Mouse (Mus musculus) embryonic facial prominence, embryonic 13.5 days (tissue): ENCODE measurements around the gene Mcm10. TPM values are rescaled to one million over a fixed set of nuclear protein-coding genes. Genes with fewer than 3 reads are reported as not detected.

Source experiments
- ATAC-seq: fragments of 200-750 bp; cut with Nextera tagmentation; 2 replicates; pipeline ENCODE4 v1.8.0; 2017; ENCODE audit warnings: low read depth; ENCODE audit not compliant: insufficient number of reproducible peaks, insufficient read depth, low FRiP score, low TSS enrichment
- H3K27ac ChIP-seq: fragments of 300-500 bp; sonication (generic); 2 replicates; pipeline ENCODE4 v1.5.1; 2015; ENCODE audit warnings: moderate library complexity, mild to moderate bottlenecking, inconsistent platforms
- H3K27me3 ChIP-seq: fragments of 300-500 bp; sonication (generic); 2 replicates; pipeline ENCODE4 v1.6.1; 2015; ENCODE audit warnings: mild to moderate bottlenecking, inconsistent platforms
- H3K36me3 ChIP-seq: fragments of 300-500 bp; sonication (generic); 2 replicates; pipeline ENCODE4 v1.6.1; 2015; ENCODE audit warnings: mild to moderate bottlenecking, inconsistent platforms
- H3K4me1 ChIP-seq: fragments of 300-500 bp; sonication (generic); 2 replicates; pipeline ENCODE4 v1.6.1; 2015; ENCODE audit warnings: inconsistent platforms
- H3K4me2 ChIP-seq: fragments of 300-500 bp; sonication (generic); 2 replicates; pipeline ENCODE4 v1.6.1; 2015; ENCODE audit warnings: moderate library complexity, mild to moderate bottlenecking, inconsistent platforms
- H3K4me3 ChIP-seq: fragments of 300-500 bp; sonication (generic); 2 replicates; pipeline ENCODE4 v1.5.1; 2015; ENCODE audit warnings: mild to moderate bottlenecking, inconsistent platforms
- H3K9ac ChIP-seq: fragments of 300-500 bp; sonication (generic); 2 replicates; pipeline ENCODE4 v1.6.1; 2015; ENCODE audit warnings: mild to moderate bottlenecking, inconsistent platforms
- H3K9me3 ChIP-seq: fragments of 300-500 bp; sonication (generic); 2 replicates; pipeline ENCODE4 v1.6.1; 2016; ENCODE audit warnings: inconsistent platforms
- WGBS: fragments of 180-500 bp; shearing (Covaris S2); methylation state at CpG from one replicate; pipeline ENCODE4 v1.1.7; 2015; ENCODE audit warnings: mixed read lengths; 5-methylcytosine and 5-hydroxymethylcytosine counted together
- polyA plus RNA-seq: library from polyadenylated mRNA; unstranded; fragments of >200 nt; fragmentation: Nextera tagmentation; extraction: Ambion mirVana; gene quantifications from 2 replicates; pipeline ENCODE4 v1.2.1, GENCODE M21; 2015

The Mcm10 gene
- polyA plus RNA-seq, 1 experiment from 2014 or later, result 34.0 TPM

DNA sequence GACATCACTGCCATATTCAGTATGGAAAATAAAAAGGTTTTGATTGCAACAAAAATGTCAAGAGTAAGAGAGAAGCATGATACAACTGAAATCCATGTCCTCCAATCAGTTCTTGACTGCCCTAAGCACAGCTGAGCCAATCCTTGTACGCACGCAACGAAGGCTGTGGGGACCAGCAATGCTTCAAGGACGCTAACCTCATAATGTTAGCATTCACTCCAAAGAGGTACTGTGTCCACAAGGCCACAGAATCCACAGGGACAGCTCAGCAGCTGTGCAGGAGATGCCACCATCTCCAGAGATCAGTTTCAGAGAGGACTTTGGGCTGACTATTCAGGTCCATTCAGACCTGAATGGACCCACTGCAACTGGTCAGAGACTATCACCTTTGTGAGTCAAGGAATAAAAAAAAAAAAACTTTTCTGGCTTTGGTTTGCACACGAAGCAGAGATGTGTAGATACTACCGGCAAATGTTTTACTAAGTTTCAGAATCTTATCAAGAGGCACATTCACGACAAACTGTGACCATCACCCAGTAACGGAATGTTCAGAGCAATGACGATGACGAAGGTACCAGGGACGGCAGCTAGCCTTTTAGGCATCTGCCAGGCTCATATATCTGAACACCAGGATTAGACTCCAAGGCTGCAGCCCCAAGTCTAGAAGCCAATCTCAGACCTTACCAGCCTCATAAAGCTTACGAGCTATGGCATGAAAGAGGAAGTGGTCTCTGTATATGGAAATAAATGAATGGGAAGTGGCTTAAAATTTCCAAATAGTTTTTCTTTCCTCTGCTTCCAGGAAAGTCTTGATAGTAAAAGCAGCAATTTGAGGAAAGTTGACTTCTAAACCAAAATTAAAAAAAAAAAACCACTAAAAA lies 27.9 kb upstream of the Mcm10 start:
- Histone ChIP-seq H3K36me3 (no peaks in the 10 kb centered on the region), H3K9me3 (no peaks in the 10 kb centered on the region), H3K27ac (no peak overlapping the region), H3K9ac (no peak overlapping the region), H3K4me1 (peaks cover 8% of the 10 kb centered on the region), H3K4me3 (no peak overlapping the region), H3K27me3 (no peaks in the 10 kb centered on the region), H3K4me2 (no peak overlapping the region)
- ATAC-seq, result no peak
- 91% methylated on average over 12 of the region's 12 CpGs for WGBS

DNA sequence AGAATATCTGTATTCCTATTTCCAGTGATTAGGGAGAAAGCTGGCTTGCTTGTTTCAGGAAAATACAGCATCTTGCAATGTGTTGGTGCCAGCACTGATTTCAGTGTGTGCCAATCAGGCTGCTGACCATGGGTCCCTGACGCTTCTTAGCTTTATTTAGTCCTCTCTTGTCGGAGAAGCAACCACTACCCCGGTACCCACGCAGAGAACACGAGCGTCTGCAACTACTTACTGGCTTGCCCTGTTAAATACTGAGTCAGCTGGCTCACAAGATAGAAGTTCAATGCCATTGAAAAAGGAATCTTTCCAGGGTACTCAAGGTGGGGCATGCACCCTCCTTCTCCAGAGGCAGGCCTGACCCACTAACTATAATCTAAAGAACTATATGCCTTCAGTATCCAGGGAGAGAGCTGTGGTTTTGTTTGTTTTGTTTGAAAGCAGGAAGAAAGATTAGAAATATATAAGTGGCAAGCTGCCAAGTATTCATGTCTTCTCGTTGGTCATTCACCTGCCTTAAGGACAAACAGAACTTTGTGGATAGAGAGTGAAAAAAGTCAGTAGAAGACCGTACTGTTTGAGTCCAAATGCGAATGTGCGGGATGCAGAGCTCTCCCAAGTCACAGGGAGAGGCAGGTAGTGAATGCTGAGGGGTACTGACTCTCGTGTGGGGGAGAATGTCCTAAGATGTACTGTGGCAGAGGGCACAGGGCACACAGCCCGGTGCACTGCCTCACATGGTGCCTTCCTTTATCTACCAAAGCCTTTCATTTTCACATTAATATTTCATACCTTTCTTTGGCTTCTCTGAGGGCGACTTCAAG lies 27.0 kb upstream of the Mcm10 start:
- WGBS, result 73% methylated on average over 13 of the region's 13 CpGs
- Histone ChIP-seq H3K9me3 (no peaks in the 10 kb centered on the region), H3K27me3 (no peaks in the 10 kb centered on the region), H3K4me1 (no peaks in the 10 kb centered on the region), H3K9ac (no peak overlapping the region), H3K36me3 (no peaks in the 10 kb centered on the region), H3K27ac (no peak overlapping the region), H3K4me3 (no peak overlapping the region), H3K4me2 (no peak overlapping the region)
- ATAC-seq, result no peak

DNA sequence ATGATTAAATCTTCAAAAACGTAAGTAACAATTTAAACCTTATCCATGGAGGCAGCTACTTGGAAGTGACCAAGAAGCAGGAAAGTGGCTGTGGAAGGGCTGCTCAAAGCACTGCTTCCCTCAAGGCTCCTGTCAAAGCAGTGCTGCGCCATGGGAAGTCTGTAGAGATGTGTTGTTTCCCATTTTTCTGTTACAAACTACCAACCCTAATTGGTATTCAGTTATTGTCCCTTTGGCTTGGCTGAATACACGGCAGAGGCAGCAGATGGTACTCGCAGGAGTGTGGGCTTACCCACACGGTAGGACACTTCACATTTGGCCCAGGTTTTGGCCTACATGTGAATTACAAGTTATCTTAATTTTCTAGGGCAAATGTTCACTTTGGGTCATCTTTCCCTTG lies 25.7 kb upstream of the Mcm10 start:
- WGBS, result 85% methylated on average over 5 of the region's 5 CpGs
- no peaks in the 10 kb centered on the region for H3K4me1 ChIP-seq
- H3K27me3 ChIP-seq, result no peaks in the 10 kb centered on the region
- H3K36me3 ChIP-seq, result no peaks in the 10 kb centered on the region
- H3K4me2 ChIP-seq, result no peak overlapping the region
- no peaks in the 10 kb centered on the region for H3K9me3 ChIP-seq
- H3K9ac ChIP-seq, result no peak overlapping the region
- H3K27ac ChIP-seq, result no peak overlapping the region
- ATAC-seq, result no peak
- H3K4me3 ChIP-seq, result no peak overlapping the region

DNA sequence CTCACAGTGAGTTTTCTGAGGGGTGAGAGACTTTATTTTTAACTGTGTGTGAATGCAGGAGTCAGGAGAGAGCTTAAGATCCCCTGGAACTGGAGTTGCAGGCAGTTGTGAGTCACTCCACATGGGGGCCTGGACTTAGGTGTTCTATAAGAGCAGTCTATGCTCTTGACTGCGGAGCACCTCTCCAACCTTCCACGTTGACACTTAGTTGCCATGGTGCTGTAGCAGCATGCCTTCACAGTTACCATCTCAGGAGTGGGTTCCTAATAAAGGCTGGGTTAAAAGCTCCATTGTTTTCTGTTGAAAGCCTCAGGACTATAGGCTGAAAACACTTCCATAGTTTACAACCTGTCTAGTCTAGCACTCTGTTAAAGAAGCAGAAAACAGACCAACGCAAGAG lies 24.8 kb upstream of the Mcm10 start:
- no peak for ATAC-seq
- Histone ChIP-seq H3K9ac (no peak overlapping the region), H3K9me3 (no peaks in the 10 kb centered on the region), H3K27me3 (no peaks in the 10 kb centered on the region), H3K36me3 (no peaks in the 10 kb centered on the region), H3K4me3 (no peak overlapping the region), H3K27ac (no peak overlapping the region), H3K4me1 (no peaks in the 10 kb centered on the region), H3K4me2 (no peak overlapping the region)
- 81% methylated on average over 3 of the region's 3 CpGs for WGBS

DNA sequence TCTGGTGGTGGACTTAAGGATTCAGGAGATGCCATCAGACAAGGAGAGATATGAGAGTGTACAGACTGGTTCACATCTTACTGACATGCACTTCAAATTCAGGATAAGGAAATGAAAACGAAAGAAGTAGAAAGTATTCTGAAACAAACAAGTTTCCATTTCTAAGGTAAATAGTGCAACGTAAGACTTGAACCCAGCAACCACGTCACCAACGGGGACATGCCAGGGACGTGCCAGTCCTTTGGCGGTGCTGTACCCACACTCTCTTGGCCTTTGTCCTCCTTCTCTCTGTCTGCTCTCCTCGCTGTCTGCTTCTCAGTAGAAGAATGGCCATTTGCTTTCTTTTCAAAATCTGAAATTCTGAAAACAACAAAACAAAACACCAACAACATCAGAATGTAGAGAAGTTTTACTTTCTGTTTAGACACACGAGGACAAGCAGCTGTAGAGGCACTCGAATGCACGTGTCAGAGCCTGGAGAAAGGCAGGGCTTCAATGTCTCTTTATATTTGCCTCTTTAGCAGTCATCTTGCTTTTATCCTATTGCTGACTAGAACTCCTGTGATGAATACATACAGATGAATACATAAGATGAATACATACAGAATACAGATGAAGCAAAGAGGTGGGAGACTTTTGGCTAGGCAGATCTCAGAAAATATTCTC lies 24.0 kb upstream of the Mcm10 start:
- no peaks in the 10 kb centered on the region for H3K27me3 ChIP-seq
- no peak for ATAC-seq
- WGBS, result 87% methylated on average over 10 of the region's 10 CpGs

DNA sequence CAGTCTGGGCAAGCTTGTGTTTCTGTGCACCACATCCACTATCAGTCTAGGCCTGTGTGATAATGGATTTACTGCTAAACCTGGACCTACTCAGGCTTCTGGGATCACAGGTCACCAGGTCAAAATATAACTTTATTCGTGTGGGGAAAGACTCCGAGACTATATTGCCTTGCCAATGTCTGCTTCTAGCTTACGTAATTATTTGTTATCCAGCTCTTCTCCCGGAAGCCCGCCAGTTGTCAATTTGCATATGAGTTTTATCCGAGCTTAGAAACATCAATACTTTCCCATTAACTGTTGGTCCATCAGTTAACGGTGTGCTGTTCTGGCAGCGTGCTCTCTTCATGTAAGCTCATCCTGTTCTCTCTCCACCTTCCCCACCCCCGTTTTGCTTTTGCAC lies 22.6 kb upstream of the Mcm10 start:
- Histone ChIP-seq H3K9ac (no peak overlapping the region), H3K9me3 (no peaks in the 10 kb centered on the region), H3K4me1 (no peaks in the 10 kb centered on the region), H3K4me2 (no peak overlapping the region), H3K27me3 (no peaks in the 10 kb centered on the region), H3K4me3 (no peak overlapping the region), H3K27ac (no peak overlapping the region), H3K36me3 (no peaks in the 10 kb centered on the region)
- ATAC-seq, result no peak
- WGBS, result 81% methylated on average over 9 of the region's 9 CpGs

More for the DNA sequence above, 24.0 kb upstream of the Mcm10 start:
- H3K36me3 ChIP-seq, result no peaks in the 10 kb centered on the region
- H3K4me3 ChIP-seq, result no peak overlapping the region
- H3K27ac ChIP-seq, result no peak overlapping the region
- H3K9ac ChIP-seq, result no peak overlapping the region
- H3K4me2 ChIP-seq, result no peak overlapping the region
- no peaks in the 10 kb centered on the region for H3K4me1 ChIP-seq
- no peaks in the 10 kb centered on the region for H3K9me3 ChIP-seq

DNA sequence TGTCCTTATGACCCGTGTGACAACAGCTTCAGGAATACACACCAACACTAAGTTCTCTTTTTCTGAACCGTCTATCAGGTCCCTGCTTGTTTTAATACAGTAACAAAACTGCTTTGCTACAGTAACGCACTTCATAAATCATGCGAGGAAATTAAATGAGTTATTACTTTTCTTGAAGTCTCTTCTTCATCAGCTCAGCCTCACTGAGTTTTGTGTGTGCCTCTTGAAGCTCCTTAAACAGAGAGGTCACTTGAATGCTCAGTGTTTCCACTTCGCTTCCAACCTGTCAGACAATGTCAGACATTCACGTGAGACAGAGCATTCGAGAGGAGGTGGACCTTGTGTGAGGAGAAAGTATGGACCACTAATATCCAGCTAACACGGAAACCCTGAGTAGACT lies 22.2 kb upstream of the Mcm10 start:
- Histone ChIP-seq H3K4me3 (no peak overlapping the region), H3K9ac (no peak overlapping the region), H3K9me3 (no peaks in the 10 kb centered on the region), H3K27me3 (no peaks in the 10 kb centered on the region), H3K4me1 (no peaks in the 10 kb centered on the region), H3K4me2 (no peak overlapping the region), H3K27ac (no peak overlapping the region), H3K36me3 (no peaks in the 10 kb centered on the region)
- WGBS, result 83% methylated on average over 8 of the region's 8 CpGs
- no peak for ATAC-seq

DNA sequence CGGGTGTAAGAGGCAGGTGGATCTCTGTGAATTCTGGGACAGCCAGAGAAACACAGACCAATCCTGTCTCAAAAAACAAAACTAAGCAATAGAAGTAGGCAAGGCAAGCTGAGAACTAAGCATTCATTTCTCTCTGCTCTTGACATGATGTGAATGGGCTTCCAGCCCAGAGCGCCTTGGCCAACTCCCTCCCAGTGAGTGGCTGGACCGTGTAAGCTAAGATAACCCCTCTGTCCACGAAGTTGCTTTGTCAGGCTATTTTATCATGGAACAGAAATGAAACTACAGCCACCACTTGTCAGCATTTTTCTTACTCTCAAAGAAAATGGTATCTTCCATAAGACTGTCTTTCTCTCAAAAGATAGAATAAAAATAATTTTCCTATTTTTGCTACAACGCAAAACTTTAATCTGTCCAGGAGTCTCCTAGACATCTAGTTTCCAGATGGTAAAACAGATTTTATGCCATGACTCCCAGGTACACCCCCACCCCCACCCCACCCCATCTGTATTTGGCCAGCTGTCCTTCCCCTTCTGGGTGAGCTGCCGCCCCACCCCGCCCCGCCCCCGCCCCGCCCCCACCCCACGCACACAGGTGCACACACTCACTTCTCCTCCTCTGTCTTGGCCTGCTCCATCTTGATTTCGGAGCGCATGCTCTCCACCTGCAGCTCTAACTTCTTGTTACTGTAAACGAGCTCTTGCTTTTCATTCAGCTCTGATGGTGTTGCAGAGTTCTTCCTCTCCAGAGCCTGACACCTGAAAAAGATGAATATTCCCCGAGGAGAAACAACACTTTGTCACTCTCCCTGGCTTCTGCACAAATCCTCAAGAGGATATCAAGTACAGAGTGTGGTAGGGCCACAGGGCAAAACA lies 21.2 kb upstream of the Mcm10 start:
- H3K4me1 ChIP-seq, result no peaks in the 10 kb centered on the region
- H3K9me3 ChIP-seq, result no peaks in the 10 kb centered on the region
- no peak overlapping the region for H3K4me2 ChIP-seq
- no peaks in the 10 kb centered on the region for H3K27me3 ChIP-seq
- no peak overlapping the region for H3K9ac ChIP-seq
- WGBS, result 76% methylated on average over 12 of the region's 15 CpGs
- H3K36me3 ChIP-seq, result no peaks in the 10 kb centered on the region
- H3K4me3 ChIP-seq, result no peak overlapping the region
- ATAC-seq, result no peak
- H3K27ac ChIP-seq, result no peak overlapping the region

DNA sequence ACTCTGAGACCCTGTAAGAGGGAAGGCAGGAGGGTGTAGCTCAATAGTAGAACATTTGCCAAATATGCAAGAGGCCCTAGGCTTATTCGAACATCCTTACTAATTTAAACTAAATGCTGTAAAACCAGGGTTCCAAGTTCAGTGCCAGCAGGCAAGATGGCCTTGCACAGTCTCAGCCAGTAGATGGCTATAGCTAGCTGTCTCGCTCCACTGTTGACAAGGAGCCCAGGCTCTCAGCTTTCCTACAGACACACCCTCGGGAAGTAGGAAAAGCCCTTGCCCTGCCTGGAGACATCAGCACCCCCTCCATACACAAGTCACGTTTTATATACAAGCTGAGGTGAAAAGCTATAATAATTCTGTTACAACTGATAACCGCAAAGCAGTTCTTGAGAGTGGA lies 20.1 kb upstream of the Mcm10 start:
- 69% methylated on average over 5 of the region's 5 CpGs for WGBS
- Histone ChIP-seq H3K27me3 (no peaks in the 10 kb centered on the region), H3K9me3 (no peaks in the 10 kb centered on the region), H3K4me3 (no peak overlapping the region), H3K36me3 (no peaks in the 10 kb centered on the region), H3K9ac (no peak overlapping the region), H3K27ac (no peak overlapping the region), H3K4me1 (no peaks in the 10 kb centered on the region), H3K4me2 (no peak overlapping the region)
- ATAC-seq, result no peak

DNA sequence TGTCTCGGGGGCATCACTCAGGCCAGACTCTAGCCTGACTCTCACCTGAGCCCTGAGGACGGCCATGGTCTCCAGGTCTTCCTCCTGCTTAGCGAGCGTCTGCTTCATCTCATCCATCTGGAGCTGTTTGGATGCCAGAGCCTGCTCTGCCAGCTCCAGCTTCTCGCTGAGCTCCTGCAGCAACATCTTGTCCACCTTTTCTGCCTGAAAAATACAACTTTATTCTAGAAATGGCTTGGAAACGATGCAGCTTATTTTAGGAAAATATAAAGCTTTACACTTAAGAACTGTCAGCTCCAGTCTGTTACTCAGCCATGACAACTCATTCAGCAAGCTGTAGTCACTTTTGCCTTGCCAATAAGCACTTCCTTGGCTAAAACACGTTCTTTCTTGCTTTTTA lies 18.6 kb upstream of the Mcm10 start:
- Histone ChIP-seq H3K27ac (no peak overlapping the region), H3K36me3 (no peaks in the 10 kb centered on the region), H3K4me1 (no peaks in the 10 kb centered on the region), H3K27me3 (no peaks in the 10 kb centered on the region), H3K4me3 (no peak overlapping the region), H3K9ac (no peak overlapping the region), H3K9me3 (no peaks in the 10 kb centered on the region), H3K4me2 (no peak overlapping the region)
- 79% methylated on average over 7 of the region's 7 CpGs for WGBS
- ATAC-seq, result no peak

DNA sequence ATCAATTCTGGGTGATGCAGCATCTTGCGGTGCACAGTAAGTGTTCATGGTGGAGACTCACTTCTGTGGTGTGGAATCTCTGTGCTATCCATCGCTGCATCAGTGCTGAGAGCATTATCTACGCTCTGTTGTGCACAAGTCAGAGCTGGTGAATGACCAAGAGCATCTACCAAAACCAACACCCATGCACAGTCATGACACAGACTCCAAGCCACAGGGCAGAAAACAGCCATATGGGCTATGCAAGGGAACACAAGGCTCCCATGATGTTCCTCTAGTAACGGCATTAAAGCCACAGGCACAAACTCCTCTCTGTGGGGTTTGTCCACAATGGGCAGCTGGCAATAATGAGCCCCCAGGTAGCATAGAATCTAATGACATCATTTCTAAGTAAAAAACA lies 17.2 kb upstream of the Mcm10 start:
- H3K4me3 ChIP-seq, result no peak overlapping the region
- H3K27me3 ChIP-seq, result no peaks in the 10 kb centered on the region
- no peaks in the 10 kb centered on the region for H3K4me1 ChIP-seq
- H3K4me2 ChIP-seq, result no peak overlapping the region
- H3K36me3 ChIP-seq, result no peaks in the 10 kb centered on the region
- no peaks in the 10 kb centered on the region for H3K9me3 ChIP-seq
- ATAC-seq, result no peak
- 90% methylated on average over 4 of the region's 4 CpGs for WGBS
- H3K9ac ChIP-seq, result no peak overlapping the region
- no peak overlapping the region for H3K27ac ChIP-seq
